ENCODE assay signal across 8 mouse cellular contexts in genomic region chr2:175869024-175869423, GRCm38 (mm10). TPM values are rescaled to one million over a fixed set of nuclear protein-coding genes. Genes with fewer than 3 reads are reported as not detected.
A peak's percentile ranks its signal among the peaks of the same experiment; 100 is the strongest.
DNase-seq lines count a peak whose midpoint lies in the region; ATAC-seq lines count a peak whose summit lies in the region.
"Not testable (repeated sequence)": the region's sequence is repeated elsewhere in the genome, so short reads cannot be mapped to it uniquely, and the experiment has no call there.

TSS of gene Gm6710 (plus strand) at chr2:175869219.

- not testable (repeated sequence) for H3K9me3 ChIP-seq in forebrain, embryonic 10.5 days; kidney, embryonic 15.5 days (replicated peaks); neural tube, embryonic 15.5 days (replicated peaks)

- intact Hi-C loops in left cerebral cortex, postnatal 14 days (cut with DNase I), result not testable (repeated sequence)

- not testable (repeated sequence) for H3K4me3 ChIP-seq in forebrain, embryonic 10.5 days; kidney, embryonic 15.5 days (replicated peaks); neural tube, embryonic 15.5 days (replicated peaks)

- H3K9ac ChIP-seq in kidney, embryonic 15.5 days; neural tube, embryonic 15.5 days (replicated peaks): not testable (repeated sequence)

- H3K27me3 ChIP-seq in forebrain, embryonic 10.5 days (ENCODE audit: poor library complexity, severe bottlenecking); kidney, embryonic 15.5 days; neural tube, embryonic 15.5 days (replicated peaks): not testable (repeated sequence)

- not testable (repeated sequence) for DNase-seq in adrenal gland, postnatal 10 days; forebrain, embryonic 10.5 days (ENCODE audit: extremely low spot score, low spot score); heart, adult 18-20 months; heart, postnatal 4 days; left cerebral cortex, postnatal 14 days (ENCODE audit: low spot score in 2 of 2)

- not testable (repeated sequence) for H3K27ac ChIP-seq in forebrain, embryonic 10.5 days; kidney, embryonic 15.5 days; neural tube, embryonic 15.5 days (replicated peaks)

- not testable (repeated sequence) for H3K4me1 ChIP-seq in forebrain, embryonic 10.5 days; kidney, embryonic 15.5 days; neural tube, embryonic 15.5 days

- no CpG with 5 or more reads among the region's 7 CpGs for WGBS in forebrain, embryonic 10.5 days
- WGBS in kidney, embryonic 15.5 days, result no CpG with 5 or more reads among the region's 7 CpGs
- no CpG with 5 or more reads among the region's 7 CpGs for WGBS in neural tube, embryonic 15.5 days

- ATAC-seq in kidney, embryonic 15.5 days (replicated peaks; ENCODE audit: low FRiP score); neural tube, embryonic 15.5 days (ENCODE audit: low FRiP score): not testable (repeated sequence)
- peak; percentile 68 for ATAC-seq in megakaryocyte progenitor cell, adult 5-6 weeks (replicated peaks; ENCODE audit: poor library complexity)

- H3K4me2 ChIP-seq in kidney, embryonic 15.5 days; neural tube, embryonic 15.5 days: not testable (repeated sequence)

- not testable (repeated sequence) for H3K36me3 ChIP-seq in forebrain, embryonic 10.5 days (replicated peaks); kidney, embryonic 15.5 days; neural tube, embryonic 15.5 days

RNA-seq across cellular contexts. Expression of gene Gm6710, which starts in this region (rescaled TPM):
- total RNA-seq in adrenal gland, postnatal 10 days (2021), result 10 to 100 TPM; 21.4 to 25.6 TPM
- 28.5 and 32.7 TPM in 2 replicates for polyA plus RNA-seq in forebrain, embryonic 10.5 days (2016; fragmentation: Nextera tagmentation; extraction: Ambion mirVana)
- 10 to 100 TPM; 16.2 to 17.0 TPM for total RNA-seq in heart, adult 18-20 months (2021)
- total RNA-seq in heart, postnatal 4 days (2021), result 10 to 100 TPM; 22.4 to 23.6 TPM
- 21.5 and 23.8 TPM in 2 replicates for polyA plus RNA-seq in kidney, embryonic 15.5 days (2015; fragmentation: Nextera tagmentation; extraction: Ambion mirVana)
- total RNA-seq in left cerebral cortex, postnatal 14 days (2021), result 10 to 100 TPM; 52.9 to 57.0 TPM
- total RNA-seq in megakaryocyte progenitor cell, adult 5-6 weeks (2015), result 12.9 and 19.7 TPM in 2 replicates
- 10.1 and 10.2 TPM in 2 replicates for total RNA-seq in megakaryocyte progenitor cell, adult 5-6 weeks (2017)
- 30.1 and 33.8 TPM in 2 replicates for polyA plus RNA-seq in neural tube, embryonic 15.5 days (2015; fragmentation: Nextera tagmentation; extraction: Ambion mirVana)
